Mouse (Mus musculus): ENCODE data around the gene Prrc2b.
A peak's percentile ranks its signal among the peaks of the same experiment; 100 is the strongest.

The Prrc2b gene

GRCm38 (mm10) chr2:32235433-32235832 is 84.6 kb downstream of the Prrc2b start:
- DNase-seq (ENCODE audit: low spot score) = no peak

DNA sequence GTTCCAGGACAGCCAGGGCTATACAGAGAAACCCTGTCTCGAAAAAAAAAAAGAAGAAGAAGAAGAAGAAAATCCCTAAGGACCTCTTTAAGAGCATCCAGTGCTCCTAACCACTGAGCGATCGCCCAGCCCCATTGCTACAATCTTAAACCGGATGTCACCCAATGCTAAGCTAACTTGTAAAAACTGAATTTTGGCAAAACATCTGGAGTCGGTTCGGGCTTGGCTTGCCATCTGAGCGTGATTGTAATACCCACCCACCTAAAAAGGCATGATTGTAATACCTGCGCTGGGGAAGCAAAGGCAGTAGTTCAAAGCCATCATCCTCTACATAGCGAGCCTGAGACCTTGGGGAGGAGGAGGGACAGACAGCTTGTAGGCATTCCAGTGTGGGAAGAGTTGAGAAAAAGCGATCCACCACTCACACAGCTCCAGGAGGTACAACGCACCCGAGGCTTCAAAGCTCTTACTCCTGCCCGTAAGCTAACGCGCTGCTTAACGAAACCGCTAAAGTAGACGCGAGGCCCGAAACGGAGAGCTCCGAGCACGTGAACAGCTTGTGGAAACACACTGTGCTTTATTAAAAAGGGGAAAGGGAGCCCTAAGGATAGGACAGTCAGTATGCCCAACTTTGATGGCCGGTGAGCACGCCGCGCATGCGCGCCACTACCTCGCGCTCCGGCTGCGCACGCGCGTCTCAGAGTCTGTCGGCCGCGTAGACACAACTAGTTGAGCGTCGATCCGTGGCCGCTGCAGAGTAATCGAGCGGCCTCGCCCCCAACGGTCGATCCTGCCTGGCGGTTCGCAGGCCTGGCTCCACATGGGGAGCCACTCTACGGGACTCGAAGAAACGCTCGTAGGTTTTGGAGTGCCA is 85.2 kb downstream of the Prrc2b start, which contains the start of gene Pomt1:
TSS of gene Pomt1 (plus strand) at position 705 of the 874 bp plus-strand sequence.
- peak; percentile 83 for DNase-seq (ENCODE audit: low spot score)

DNA sequence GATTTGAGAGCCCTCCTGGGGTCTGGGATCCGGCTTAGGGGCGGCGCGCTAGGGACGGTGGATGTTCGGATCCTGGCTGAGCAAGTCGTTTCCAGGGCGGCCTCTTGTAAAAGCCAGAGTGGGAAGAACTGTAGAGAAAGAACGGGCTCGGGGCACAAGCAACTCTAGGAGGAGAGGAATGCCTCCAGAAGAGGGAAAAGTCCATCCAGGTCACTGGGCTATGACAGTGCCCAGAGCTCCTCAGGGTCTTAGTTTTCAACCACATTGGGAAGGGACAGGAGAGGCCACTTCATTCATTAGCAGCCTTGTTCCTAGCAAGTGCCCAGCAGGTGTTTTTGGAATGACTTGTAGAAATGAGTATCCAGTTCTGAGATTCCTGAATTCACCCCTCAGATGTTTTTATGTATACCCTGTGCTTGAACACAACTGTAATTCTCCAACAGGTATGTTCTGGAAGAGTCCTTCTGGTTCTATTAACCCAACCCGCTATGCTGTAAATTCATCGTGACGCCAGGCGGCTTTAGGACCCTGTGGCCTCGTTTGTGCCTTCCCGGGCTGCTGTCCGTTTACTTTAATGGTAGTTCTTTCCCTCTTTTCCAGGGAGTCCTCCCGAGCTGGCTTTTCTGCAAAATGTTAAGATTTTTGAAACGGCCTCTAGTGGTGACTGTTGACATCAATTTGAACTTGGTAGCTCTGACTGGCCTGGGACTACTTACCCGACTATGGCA is 86.0 kb downstream of the Prrc2b start:
- DNase-seq (ENCODE audit: low spot score) = peak; percentile 30

DNA sequence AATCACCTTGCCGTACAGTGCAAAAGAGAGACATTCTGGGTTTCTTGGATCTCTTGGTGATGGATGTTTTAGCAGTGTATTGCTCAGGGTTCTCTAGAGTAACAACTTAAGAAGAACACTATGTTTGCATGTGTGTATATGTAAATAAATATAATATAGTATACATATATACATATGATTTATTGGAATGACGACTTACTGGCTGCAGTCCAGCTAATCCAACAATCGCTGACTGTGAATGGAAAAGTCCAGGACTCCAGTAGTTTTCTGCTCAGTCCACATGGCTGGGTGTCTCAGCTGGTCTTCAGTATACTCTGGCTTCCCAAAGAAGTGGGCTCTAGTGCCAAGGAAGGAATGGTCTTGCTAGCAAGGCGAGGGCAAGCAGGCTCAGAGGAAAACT is 86.7 kb downstream of the Prrc2b start:
- DNase-seq (ENCODE audit: low spot score) = no peak

GRCm38 (mm10) chr2:32238708-32239435 is 88.0 kb downstream of the Prrc2b start:
- DNase-seq (ENCODE audit: low spot score) = no peak

DNA sequence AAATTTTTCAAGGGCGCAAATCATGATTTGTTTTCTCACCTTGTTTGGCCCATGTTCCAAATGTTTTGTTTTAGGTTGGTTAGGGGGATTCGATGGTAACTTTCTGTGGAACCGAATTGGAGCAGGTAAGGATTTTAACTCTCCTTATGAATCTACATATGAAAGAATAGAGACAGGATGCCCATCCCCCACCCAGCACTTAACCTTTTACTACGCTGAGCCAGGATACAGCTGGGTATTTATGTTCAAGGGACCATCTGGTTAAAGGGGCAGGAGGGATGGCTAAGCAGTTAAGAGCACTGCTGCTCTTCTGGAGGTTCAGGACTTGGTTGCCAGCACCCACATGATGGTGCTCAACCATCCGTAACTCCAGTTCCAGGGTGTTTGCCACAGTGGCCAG is 89.7 kb downstream of the Prrc2b start:
- DNase-seq (ENCODE audit: low spot score) = no peak

DNA sequence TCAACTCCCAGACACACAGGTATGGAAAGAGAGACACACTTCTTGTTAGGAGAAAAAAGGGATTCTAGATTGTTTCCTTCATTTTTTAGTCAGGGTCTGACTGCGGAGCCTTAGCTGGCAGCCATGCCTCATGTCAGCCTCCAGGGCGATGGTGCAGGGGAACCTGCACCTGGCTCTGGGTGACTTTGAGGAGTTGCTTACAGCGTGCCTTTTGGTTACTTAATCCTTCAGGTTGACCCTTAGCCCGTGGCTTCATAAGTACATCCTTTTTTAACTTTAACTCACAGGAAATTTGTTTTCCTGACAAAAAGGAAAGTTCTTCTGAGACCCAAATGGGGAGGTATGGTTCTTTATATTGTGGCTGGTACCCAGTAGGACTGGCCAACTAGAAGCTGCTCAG is 92.1 kb downstream of the Prrc2b start:
- no peak for DNase-seq (ENCODE audit: low spot score)

- no peak for DNase-seq (ENCODE audit: low spot score)
Measured at GRCm38 (mm10) chr2:32246741-32247140, 95.9 kb downstream of the Prrc2b start.

- DNase-seq (ENCODE audit: low spot score) = no peak
Measured at GRCm38 (mm10) chr2:32248377-32249361, 97.8 kb downstream of the Prrc2b start.

DNA sequence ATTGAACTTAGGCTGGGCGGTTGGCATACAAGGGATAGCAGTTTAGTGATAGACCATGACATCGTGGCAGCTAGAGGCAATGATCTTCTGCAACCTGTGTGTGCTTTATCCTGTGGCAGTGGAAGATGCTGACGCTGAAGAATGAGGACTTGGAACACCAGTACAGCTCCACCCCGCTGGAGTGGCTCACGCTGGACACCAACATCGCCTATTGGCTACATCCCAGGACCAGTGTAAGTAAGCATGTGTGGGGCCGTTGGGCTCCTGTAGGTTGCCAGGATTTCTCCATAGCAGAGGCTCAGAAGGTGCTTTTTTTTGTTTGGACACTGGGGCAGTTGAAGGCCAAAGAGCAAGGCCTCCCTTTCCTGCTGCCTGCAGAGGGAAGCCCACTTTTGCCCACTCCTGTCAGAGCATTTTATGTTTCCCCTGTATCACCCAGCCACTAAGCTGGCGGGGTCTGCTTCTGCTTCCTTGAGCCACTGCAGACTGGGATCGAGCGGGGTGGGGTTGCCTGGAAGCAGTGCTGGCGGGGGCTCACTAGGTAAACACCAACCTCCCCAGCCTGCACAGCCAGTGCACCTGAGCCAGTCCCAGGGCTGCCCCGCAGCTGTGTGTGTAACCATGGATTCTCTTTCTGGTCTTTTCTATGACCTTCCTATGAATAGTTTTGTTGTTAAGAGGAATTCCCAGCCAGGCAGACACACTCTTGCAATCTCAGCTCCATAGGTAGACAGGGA is 101.1 kb downstream of the Prrc2b start:
- DNase-seq (ENCODE audit: low spot score) = no peak

GRCm38 (mm10) chr2:32252658-32253057 is 101.8 kb downstream of the Prrc2b start:
- DNase-seq (ENCODE audit: low spot score) = no peak

- DNase-seq (ENCODE audit: low spot score) = no peak
Measured at GRCm38 (mm10) chr2:32253352-32253751, 102.5 kb downstream of the Prrc2b start.

DNA sequence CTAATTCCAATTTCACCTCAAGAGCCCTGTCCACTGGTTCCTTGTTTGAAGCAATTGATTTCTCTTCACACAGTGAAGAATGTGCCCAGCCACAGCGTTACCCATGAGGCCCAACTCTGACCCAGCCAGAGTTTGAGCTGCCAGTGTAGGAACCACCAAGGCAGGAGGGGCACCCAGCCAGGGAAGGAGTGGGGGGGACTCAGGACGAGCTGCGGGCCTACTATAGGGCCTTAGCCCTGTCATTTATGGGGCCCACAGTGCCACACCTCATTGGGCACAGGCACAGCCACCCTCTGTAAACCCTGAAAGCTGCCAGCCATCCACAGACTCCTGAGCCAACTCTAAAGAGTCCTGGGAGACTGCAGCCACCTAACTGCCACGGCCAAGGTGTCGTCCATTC is 103.7 kb downstream of the Prrc2b start:
- no peak for DNase-seq (ENCODE audit: low spot score)

DNA sequence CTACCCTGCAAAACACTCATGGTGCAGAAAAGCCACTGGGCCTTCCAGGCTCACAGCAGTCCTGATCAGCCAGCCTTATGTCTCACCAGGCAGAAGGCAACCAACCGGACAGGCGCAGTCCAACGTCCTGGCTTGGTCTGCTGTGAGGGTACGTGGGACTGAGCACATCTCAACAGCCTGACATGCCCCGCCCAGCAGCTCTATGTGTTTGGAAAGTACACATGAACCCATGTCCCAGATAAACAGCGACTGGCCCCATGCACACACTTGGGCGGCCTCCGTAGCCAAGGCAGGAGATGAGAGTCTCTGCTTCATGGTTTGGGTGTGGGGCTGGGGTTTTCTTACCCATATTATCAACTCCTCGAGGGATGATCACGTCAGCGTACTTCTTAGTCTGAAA is 105.4 kb downstream of the Prrc2b start:
- DNase-seq (ENCODE audit: low spot score) = no peak

DNA sequence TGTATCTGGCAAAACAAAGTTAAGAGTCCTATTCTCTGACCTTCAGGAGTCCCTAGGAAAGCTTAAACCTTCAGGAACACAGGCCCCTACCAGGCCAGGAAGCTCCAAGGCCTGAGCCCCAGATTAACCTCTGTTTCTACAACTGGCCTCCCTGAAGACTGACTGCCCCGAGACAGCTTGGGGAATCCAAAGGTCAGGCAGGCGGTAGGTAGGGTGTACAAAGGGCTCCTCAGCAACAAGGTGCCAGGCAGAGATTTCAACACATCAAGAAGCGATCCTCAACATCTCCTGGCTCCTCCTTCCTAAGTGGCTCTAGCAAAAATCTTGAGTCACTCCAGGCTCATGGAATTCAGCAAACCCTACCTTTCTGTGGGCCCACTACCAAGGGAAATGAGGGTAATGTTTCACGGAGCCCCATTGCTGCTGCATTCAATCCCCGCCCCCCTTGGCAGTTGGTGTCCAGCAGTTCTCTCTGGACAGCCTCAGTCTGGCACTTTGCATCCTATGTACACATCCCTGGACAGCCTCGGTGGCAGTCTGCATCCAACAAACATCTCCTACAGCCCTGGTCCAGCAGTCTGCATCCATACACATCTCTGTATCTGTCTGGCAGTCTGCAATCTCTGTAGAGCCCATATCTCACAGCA is 108.1 kb downstream of the Prrc2b start:
- no peak for DNase-seq (ENCODE audit: low spot score)

GRCm38 (mm10) chr2:32259657-32260417 is 109.0 kb downstream of the Prrc2b start, which contains the start of gene Uck1:
Gene Uck1 (minus strand): TSS chr2:32260159.
- DNase-seq (ENCODE audit: low spot score) = peak; percentile 81

DNA sequence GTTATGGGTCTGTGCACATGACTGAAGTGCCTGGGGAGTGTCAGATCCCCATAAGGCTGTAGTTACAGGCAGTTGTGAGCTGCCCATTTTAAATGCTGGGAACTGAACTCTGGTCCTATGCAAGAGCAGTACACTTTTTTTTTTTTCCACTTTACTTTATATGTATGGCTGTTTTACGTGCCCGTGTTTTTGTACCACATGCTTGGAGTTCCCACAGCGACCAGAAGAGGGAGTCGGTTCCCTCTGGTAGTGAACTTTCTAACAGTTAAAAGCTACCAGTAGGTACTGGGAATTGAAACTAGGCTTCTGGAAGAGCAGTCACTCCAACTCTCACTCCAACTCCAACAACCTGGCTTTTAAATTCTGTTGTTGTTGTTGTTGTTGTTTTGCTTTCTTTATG is 109.8 kb downstream of the Prrc2b start:
- no peak for DNase-seq (ENCODE audit: low spot score)

- no peak for DNase-seq (ENCODE audit: low spot score)
Measured at GRCm38 (mm10) chr2:32275823-32276222, 124.9 kb downstream of the Prrc2b start.

GRCm38 (mm10) chr2:32282289-32282688 is 131.4 kb downstream of the Prrc2b start:
- DNase-seq (ENCODE audit: low spot score) = no peak
